Mouse (Mus musculus) midbrain, embryonic 15.5 days (tissue): Measurements from ENCODE around the gene Ptma. TPM values are rescaled to one million over a fixed set of nuclear protein-coding genes. Genes with fewer than 3 reads are reported as not detected.
"Not testable (repeated sequence)": the region's sequence is repeated elsewhere in the genome, so short reads cannot be mapped to it uniquely, and the experiment has no call there.

Experiments used
- ATAC-seq: fragments of 200-750 bp; cut with Nextera tagmentation; replicated peaks from 2 replicates; pipeline ENCODE4 v1.8.0; 2017; ENCODE audit warnings: moderate TSS enrichment
- H3K27ac ChIP-seq: fragments of 300-500 bp; sonication (generic); 2 replicates; pipeline ENCODE4 v1.5.1; 2015; ENCODE audit warnings: mild to moderate bottlenecking, inconsistent platforms
- H3K27me3 ChIP-seq: fragments of 300-500 bp; sonication (generic); replicated peaks from 2 replicates; pipeline ENCODE4 v1.6.1; 2015; ENCODE audit warnings: inconsistent platforms
- H3K36me3 ChIP-seq: fragments of 300-500 bp; sonication (generic); replicated peaks from 2 replicates; pipeline ENCODE4 v1.6.1; 2015; ENCODE audit warnings: inconsistent platforms
- H3K4me1 ChIP-seq: fragments of 300-500 bp; sonication (generic); 2 replicates; pipeline ENCODE4 v1.6.1; 2015; ENCODE audit warnings: inconsistent platforms
- H3K4me2 ChIP-seq: fragments of 300-500 bp; sonication (generic); 2 replicates; pipeline ENCODE4 v1.6.1; 2015; ENCODE audit warnings: inconsistent platforms, mild to moderate bottlenecking, moderate library complexity
- H3K4me3 ChIP-seq: fragments of 300-500 bp; sonication (generic); 2 replicates; pipeline ENCODE4 v1.5.1; 2015; ENCODE audit warnings: mild to moderate bottlenecking, inconsistent platforms
- H3K9ac ChIP-seq: fragments of 300-500 bp; sonication (generic); 2 replicates; pipeline ENCODE4 v1.6.1; 2015; ENCODE audit warnings: mild to moderate bottlenecking, inconsistent platforms
- H3K9me3 ChIP-seq: fragments of 300-500 bp; sonication (generic); 2 replicates; pipeline ENCODE4 v1.6.1; 2016; ENCODE audit warnings: inconsistent platforms
- WGBS: fragments of 180-500 bp; shearing (Covaris S2); methylation state at CpG from one replicate; pipeline ENCODE4 v1.1.7; 2015; ENCODE audit warnings: mixed read lengths; 5-methylcytosine and 5-hydroxymethylcytosine counted together
- polyA plus RNA-seq: library from polyadenylated mRNA; unstranded; fragments of >200 nt; fragmentation: Nextera tagmentation; extraction: Ambion mirVana; gene quantifications from 2 replicates; pipeline ENCODE4 v1.2.1, GENCODE M21; 2015

Gene Ptma
- polyA plus RNA-seq, 1 experiment from 2014 or later: 1,532 TPM

DNA sequence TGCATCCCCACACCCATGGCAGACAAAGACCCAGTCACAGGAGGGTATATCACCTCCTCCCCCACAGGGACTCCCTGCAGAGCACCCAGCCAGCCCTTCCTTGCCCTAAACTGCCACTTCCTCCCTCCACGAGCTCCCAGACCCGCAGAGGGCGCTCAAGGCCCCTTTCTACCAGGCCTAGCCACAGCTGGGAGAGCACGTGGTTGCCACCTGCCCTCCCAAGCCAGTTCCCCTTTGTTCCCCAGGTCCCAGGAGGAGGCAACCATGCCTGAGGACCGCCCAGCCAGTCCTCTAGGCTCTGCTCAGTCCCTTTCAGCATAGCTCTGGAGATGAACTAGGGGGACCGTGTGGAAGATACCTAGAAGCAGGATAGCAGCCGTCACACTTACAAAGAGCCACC lies 17.1 kb upstream of the Ptma start:
- no peak overlapping the region for H3K9ac ChIP-seq
- no peak overlapping the region for H3K4me3 ChIP-seq
- ATAC-seq: no peak
- H3K9me3 ChIP-seq: no peaks in the 10 kb centered on the region
- WGBS: 8% methylated on average over 7 of the region's 7 CpGs
- H3K4me1 ChIP-seq: peaks cover 32% of the 10 kb centered on the region
- H3K27me3 ChIP-seq: no peaks in the 10 kb centered on the region
- no peak overlapping the region for H3K4me2 ChIP-seq
- no peak overlapping the region for H3K27ac ChIP-seq
- no peaks in the 10 kb centered on the region for H3K36me3 ChIP-seq

DNA sequence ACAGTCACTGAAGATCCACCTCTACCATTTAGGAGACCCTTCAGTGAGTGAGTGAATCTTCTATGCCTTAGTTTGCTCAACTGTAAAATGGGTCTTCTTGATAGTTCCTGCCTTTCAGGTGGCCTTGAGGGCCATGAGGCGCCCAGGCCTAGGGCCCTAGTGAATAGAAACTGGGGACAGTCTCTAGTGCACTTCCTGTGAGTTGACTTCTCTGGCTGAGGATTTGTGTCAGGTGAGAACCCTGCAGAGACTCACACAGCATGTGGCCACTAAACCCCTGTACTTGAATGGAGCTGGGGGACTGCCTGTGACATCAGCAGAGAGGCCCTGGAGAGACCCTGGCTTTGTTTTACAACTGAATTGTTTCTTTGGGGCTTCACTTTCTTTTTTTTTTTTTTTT lies 16.3 kb upstream of the Ptma start:
- no peak overlapping the region for H3K9ac ChIP-seq
- no peak for ATAC-seq
- H3K36me3 ChIP-seq: no peaks in the 10 kb centered on the region
- WGBS: 77% methylated on average over 1 of the region's 1 CpGs
- no peaks in the 10 kb centered on the region for H3K27me3 ChIP-seq
- no peak overlapping the region for H3K4me2 ChIP-seq
- no peaks in the 10 kb centered on the region for H3K9me3 ChIP-seq
- H3K4me1 ChIP-seq: peaks cover 24% of the 10 kb centered on the region
- no peak overlapping the region for H3K4me3 ChIP-seq
- no peak overlapping the region for H3K27ac ChIP-seq

DNA sequence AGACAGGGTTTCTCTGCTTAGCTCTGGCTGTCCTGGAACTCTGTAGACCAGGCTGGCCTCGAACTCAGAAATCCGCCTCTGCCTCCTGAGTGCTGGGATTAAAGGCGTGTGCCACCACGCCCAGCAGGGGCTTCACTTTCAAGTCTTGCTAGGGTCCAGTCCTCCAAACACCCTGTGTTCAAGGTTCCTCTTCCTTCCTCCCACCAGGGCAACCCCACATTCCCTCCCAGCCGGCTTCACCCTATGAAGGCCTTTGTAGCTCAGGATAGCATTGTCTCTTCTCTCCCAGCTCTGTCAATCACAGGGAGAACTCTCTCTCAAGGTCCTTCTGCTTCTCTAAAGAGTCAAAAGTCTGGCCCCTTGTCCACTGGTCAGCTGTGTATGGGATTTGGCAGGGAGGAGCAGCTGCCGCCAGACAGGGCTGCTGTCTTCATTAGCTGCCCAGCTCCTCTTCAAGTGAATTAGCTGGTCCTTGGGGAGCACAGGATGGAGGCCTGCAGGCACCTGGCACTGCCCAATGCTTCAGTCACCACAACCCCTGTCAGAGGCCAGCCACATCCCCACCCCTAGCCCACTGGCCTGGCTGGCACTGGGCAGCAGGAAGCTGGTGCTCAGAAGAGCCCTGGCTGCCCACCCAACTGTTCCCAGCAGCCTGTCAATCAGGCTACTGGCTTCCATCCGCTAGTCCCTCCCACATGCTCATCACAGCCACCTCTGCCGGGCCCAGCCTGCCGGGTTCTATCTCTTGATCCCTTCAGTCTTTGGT lies 15.7 kb upstream of the Ptma start:
- peaks cover 18% of the 10 kb centered on the region; the same call in 1 of the 2 replicates for H3K4me1 ChIP-seq
- H3K9ac ChIP-seq: no peak overlapping the region
- WGBS: 36% methylated on average over 9 of the region's 9 CpGs
- no peaks in the 10 kb centered on the region for H3K27me3 ChIP-seq
- no peak overlapping the region for H3K4me3 ChIP-seq
- H3K36me3 ChIP-seq: no peaks in the 10 kb centered on the region
- no peak overlapping the region for H3K4me2 ChIP-seq
- ATAC-seq: peak; percentile 43
- H3K27ac ChIP-seq: peak overlapping the region; percentile 34
- H3K9me3 ChIP-seq: no peaks in the 10 kb centered on the region

DNA sequence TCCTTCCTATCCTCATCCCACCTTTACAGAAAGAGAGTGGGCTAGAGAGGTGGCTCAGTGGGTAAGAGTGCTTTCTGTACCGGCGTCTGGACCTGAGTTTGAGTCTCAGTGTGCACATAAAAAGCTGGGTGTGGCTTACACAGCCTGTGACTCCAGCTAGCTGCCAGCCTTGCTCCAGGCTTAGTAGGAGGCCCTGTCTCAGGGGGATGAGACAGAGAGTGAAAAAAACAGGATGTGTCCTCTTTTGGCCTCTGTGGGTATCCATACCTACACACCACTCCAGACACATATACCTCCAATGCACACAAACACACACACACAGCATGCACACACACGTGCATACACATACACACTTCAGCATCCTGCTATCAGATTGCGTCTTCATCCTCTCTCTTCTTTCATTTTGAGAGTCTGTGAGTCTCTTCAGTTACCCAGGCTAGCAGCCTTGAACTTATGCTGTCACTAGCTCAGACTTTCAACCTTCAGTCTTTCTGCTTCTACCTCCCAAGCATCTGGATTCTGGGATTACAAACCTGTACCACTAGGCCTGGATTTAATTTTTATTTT lies 14.3 kb upstream of the Ptma start:
- no peak overlapping the region for H3K9ac ChIP-seq
- H3K27me3 ChIP-seq: no peaks in the 10 kb centered on the region
- H3K4me1 ChIP-seq: peaks cover 18% of the 10 kb centered on the region; the same call in 1 of the 2 replicates
- H3K4me2 ChIP-seq: no peak overlapping the region
- ATAC-seq: no peak
- H3K9me3 ChIP-seq: no peaks in the 10 kb centered on the region
- 0 out of 2 replicates have a peak overlapping the region, but pooled peaks have one; percentile 35 for H3K27ac ChIP-seq
- no peak overlapping the region for H3K4me3 ChIP-seq
- no peaks in the 10 kb centered on the region for H3K36me3 ChIP-seq
- whole genome bisulfite sequencing: 82% methylated on average over 4 of the region's 4 CpGs

DNA sequence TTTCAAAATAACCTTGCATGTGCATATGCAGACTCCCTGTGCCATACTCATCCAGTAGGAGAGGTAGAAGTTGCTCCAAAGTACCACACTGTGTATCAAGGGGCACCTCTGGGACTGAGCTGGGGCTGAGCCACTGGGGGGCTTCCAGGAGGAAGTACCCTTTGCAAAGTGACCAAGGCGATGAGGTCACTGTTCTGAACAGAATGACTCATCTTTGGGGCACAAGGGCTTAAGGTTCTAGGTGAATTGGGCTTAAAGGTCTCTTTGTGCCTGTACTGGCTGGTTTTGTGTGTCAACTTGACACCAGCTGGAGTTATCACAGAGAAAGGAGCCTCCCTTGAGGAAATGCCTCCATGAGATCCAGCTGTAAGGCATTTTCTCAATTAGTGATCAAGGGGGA lies 13.5 kb upstream of the Ptma start:
- not testable (repeated sequence) for H3K9ac ChIP-seq, H3K4me3 ChIP-seq, H3K27me3 ChIP-seq, H3K36me3 ChIP-seq, H3K9me3 ChIP-seq, ATAC-seq, H3K4me2 ChIP-seq, H3K27ac ChIP-seq
- peaks cover 18% of the 10 kb centered on the region; the same call in 1 of the 2 replicates for H3K4me1 ChIP-seq
- WGBS: 70% methylated on average over 1 of the region's 1 CpGs

DNA sequence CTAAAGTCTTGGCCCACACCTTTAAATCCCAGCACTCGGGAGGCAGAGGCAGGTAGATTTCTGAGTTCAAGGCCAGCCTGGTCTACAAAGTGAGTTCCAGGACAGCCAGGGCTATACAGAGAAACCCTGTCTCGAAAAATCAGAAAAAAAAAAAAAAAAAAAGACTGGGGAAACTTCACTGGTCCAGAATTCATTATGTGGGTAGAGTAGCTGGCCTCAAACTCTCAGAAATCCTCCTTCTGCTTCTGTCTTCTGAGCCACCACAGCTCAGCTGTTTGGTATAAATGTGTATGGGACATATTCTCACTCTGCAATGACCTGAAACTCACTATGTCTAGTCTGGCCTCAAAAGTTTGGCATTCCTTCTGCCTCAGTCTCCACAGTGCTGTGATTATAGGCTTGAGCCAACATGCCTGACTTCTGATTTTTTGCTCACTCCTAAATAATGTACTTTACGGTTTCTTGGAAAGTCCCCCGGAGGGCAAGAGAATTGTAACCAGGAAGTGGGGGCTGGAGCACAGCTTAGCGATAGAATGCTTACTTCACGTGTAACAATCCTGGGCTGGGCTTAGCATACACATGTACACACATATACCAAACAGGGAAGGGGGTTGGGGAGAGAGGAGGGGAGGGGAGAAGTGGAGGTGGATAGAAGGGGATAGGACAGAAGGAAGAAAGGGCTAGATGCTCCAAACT lies 10.7 kb upstream of the Ptma start:
- 76% methylated on average over 6 of the region's 6 CpGs for WGBS
- no peaks in the 10 kb centered on the region for H3K9me3 ChIP-seq
- H3K27me3 ChIP-seq: no peaks in the 10 kb centered on the region
- H3K9ac ChIP-seq: no peak overlapping the region
- H3K4me2 ChIP-seq: no peak overlapping the region
- H3K4me3 ChIP-seq: no peak overlapping the region
- H3K27ac ChIP-seq: no peak overlapping the region
- ATAC-seq: no peak
- H3K4me1 ChIP-seq: 0 out of 2 replicates have a peak, but pooled peaks cover 10% of the 10 kb centered on the region
- no peaks in the 10 kb centered on the region for H3K36me3 ChIP-seq

DNA sequence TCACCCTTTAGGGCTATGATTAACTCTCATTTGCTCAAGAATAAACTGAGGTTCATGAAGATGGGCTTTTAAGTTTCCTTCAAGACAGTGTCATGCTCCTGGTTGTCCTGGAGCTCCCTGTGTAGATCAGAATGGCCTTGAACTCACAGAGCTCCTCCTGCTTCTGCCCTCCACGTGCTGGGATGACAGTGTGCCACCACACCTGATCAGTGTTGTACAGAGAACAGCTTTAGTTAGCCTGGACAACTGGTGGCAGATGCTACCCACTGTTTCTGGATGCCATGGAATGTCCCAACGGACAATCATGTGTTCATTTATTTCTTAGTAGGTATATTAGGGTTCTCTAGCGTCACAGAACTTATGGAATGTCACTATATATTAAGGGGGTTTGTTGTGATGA lies 9.4 kb upstream of the Ptma start:
- ATAC-seq: no peak
- Histone ChIP-seq H3K27ac (no peak overlapping the region), H3K9ac (no peak overlapping the region), H3K4me2 (no peak overlapping the region), H3K36me3 (no peaks in the 10 kb centered on the region), H3K9me3 (no peaks in the 10 kb centered on the region), H3K4me3 (no peak overlapping the region), H3K4me1 (peaks cover 4% of the 10 kb centered on the region; the same call in 1 of the 2 replicates), H3K27me3 (no peaks in the 10 kb centered on the region)
- WGBS: 69% methylated on average over 3 of the region's 3 CpGs

DNA sequence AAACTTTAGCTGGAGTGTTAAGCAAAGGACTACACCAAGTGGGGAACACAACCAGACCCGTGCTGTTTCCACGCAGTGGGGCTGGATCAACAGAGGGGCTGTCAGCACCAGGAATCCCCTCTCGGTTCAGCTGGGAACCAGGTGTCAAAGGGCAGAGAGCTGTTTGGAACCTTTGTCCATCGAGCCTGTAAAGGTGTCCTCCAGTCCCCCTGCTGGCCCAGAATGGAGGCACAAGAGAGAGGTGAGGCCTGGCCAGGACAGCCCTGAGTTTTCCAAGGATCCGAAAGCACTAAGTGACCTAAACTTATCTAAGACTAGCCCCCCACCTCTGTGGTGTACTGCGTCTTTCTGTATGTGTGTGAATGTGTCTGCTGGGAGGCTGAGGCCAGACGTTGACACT lies 6.2 kb upstream of the Ptma start:
- WGBS: 38% methylated on average over 7 of the region's 7 CpGs
- Histone ChIP-seq H3K4me1 (peaks cover 20% of the 10 kb centered on the region), H3K27ac (no peak overlapping the region), H3K27me3 (no peaks in the 10 kb centered on the region), H3K4me2 (no peak overlapping the region), H3K36me3 (no peaks in the 10 kb centered on the region), H3K9me3 (no peaks in the 10 kb centered on the region), H3K4me3 (no peak overlapping the region), H3K9ac (no peak overlapping the region)
- no peak for ATAC-seq

DNA sequence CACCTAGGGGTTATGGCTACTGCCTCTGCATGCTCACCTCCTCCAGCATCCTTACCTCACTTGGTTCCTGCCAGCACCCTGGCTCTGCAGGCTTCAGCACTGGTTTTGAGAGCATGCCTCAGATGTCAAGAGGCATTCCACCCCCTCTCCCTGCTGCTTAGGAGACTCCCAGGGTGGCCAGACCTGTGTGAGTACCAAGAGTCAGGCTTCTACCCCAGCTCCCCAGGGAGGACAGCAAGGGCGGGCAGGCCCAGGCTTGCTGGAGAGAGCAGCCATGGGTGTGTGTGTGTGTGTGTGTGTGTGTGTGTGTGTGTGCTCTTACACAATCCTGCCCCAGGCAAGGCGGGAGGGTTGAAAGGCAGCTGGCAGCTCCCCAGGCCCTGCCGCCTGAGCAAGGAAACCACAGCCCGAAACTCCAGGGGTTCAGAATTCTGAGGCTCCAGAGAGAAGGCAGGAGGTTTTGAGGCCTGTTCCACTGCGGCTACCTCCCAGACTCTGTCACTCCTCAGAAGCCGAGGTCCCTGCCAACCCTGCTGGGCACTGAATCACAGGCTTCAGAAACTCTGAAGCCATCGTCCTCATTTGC lies 4.1 kb upstream of the Ptma start:
- peaks cover 20% of the 10 kb centered on the region for H3K4me1 ChIP-seq
- no peak overlapping the region for H3K4me3 ChIP-seq
- ATAC-seq: no peak
- no peaks in the 10 kb centered on the region for H3K36me3 ChIP-seq
- no peaks in the 10 kb centered on the region for H3K27me3 ChIP-seq
- H3K4me2 ChIP-seq: no peak overlapping the region
- H3K9me3 ChIP-seq: no peaks in the 10 kb centered on the region
- WGBS: 41% methylated on average over 5 of the region's 7 CpGs
- peak overlapping the region; percentile 50; the same call in 1 of the 2 replicates for H3K27ac ChIP-seq
- peak overlapping the region; percentile 25 for H3K9ac ChIP-seq

DNA sequence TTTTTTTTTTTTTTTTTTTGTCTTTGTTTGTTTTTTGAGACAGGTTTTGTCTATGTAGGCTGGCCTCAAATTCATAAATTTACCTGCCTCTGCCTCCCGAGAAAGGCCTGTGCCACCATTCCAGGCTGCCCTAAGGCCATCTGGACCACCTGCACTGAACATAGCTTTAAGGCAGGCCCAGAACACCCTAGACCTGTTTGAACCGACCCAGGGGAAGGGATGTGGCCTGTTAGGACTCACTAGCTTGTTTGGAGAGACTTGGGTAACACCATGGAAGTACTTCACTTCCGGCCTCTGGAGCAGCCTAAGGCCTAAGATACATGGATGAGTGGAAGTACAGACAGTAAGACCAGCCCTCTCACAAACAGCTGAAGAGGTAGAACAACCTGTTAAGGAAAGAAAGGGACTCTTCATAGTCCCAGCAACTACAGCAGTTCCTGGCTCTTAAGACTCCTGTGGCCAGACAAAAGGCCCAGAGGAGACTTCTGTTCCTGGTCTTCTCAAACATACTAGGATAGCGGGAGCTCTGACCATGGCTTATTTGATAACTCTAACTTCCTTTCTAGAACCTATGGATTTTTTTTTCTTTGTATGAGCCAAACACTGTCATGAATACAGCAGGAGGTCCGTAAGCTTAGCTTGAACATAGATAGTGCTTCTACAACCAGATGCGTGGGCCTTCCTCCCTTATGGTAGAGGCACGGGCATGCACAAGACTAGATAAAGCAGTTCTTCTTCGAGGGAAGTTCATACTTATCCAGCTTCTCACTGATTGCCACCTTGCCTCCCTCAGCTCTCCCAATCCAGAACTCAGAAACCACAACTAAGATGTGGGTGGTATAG lies 2.5 kb upstream of the Ptma start:
- H3K4me2 ChIP-seq: peak overlapping the region; percentile 86
- no peaks in the 10 kb centered on the region for H3K36me3 ChIP-seq
- peak overlapping the region; percentile 75 for H3K4me3 ChIP-seq
- H3K4me1 ChIP-seq: peaks cover 22% of the 10 kb centered on the region
- H3K9me3 ChIP-seq: no peaks in the 10 kb centered on the region
- H3K27me3 ChIP-seq: no peaks in the 10 kb centered on the region
- ATAC-seq: no peak
- peak overlapping the region; percentile 50 for H3K9ac ChIP-seq
- 90% methylated on average over 8 of the region's 8 CpGs for WGBS
- H3K27ac ChIP-seq: peak overlapping the region; percentile 100

DNA sequence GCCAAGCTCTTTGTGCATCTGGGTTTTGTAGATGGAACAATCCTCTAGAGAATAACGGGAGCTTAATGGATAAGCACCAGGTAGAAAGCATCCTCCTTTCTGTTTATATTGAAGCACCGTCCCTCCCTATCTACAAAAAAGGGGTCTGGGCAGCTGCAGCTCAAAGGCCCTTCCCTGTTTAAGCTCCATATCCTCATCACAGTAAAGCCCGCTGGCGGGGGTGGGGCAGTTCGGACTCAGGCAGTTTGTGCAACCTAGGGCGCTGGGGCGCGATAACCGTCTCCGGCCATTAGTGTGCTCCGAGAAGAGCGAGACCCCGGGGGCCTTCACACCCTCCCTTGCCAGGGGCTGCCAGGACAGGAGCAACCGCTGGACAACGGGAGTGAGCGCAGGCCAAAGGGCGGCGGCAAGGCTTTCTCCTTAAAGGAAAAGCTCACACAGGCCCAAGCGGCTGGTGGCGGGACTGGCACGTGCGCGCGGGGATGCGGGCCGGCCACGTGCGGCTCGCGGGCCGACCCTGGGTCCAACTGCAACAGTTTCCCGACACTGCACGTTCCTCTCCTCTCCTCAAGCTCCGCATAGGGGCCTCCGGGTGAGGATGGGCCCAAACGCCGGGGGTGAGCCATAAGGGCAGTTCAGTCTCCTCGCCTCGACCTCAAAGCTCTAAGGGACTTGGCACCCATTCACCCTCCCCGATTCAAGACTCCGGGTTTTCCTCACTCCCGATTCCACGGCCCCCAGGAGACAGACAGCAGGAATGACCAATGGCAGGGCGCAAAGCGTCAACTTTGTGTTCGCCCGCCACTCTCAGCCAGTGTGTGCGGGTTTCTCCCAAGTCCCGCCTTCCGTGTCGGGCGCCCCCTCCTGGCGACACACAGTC lies 1.7 kb upstream of the Ptma start:
- H3K9ac ChIP-seq: peak overlapping the region; percentile 72
- peak overlapping the region; percentile 100 for H3K27ac ChIP-seq
- peak overlapping the region; percentile 86 for H3K4me2 ChIP-seq
- under 1% methylated on average over 52 of the region's 53 CpGs for WGBS
- H3K27me3 ChIP-seq: no peaks in the 10 kb centered on the region
- peak overlapping the region; percentile 75 for H3K4me3 ChIP-seq
- H3K36me3 ChIP-seq: no peaks in the 10 kb centered on the region
- no peaks in the 10 kb centered on the region for H3K9me3 ChIP-seq
- H3K4me1 ChIP-seq: peaks cover 31% of the 10 kb centered on the region
- ATAC-seq: peak; percentile 80
